Mouse (Mus musculus): ENCODE data around the gene Gpd1. TPM values are rescaled to one million over a fixed set of nuclear protein-coding genes. Genes with fewer than 3 reads are reported as not detected.
"Not testable (repeated sequence)": the region's sequence is repeated elsewhere in the genome, so short reads cannot be mapped to it uniquely, and the experiment has no call there.

Gpd1 gene
- total RNA-seq, 2 experiments from 2014 or later, result 130 to 153 TPM

DNA sequence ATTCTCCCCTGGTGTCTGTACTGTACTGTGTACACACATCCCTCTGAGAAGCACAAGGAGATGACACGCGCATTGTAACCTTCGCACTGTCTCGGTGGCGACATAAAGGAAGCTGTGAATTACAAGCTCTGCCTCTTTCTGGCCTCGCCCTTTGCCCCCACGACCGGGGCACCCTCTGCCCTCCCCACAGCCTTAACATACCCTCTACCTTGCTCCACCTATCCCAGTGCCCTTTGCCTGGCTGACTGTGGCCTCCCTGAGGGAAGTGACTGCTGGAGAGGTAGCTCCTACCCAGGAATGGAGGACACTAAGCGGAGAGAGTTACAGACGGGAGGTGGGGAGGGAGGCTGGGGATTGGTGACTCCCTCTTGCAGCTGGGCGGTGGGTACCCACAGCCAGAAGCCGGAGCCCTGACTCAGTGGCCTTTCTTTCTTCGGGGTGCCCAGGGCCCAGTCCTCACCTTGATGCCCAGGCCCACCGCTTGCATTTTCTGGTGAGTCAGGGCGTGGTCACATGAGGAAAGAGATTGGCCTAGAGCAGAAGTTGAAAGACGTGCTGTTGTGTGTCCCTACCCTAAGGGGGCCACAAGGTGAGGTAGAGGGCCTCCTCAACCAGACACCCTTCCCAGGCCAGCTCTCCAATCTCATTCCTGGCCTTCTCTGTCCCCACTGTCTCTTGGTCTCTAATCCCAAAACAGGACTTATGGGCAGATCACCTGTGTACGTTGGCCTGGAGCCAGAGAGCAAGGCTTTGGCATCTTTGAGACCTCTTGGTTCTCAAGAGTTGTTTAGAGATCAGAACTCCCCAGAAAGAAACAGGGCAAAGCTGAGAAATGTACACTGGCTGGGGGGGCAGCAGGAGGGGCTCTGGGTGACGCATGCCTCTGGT lies 16.9 kb upstream of the Gpd1 start:
- no peak for DNase-seq (ENCODE audit: low spot score in 2 of 2)

DNA sequence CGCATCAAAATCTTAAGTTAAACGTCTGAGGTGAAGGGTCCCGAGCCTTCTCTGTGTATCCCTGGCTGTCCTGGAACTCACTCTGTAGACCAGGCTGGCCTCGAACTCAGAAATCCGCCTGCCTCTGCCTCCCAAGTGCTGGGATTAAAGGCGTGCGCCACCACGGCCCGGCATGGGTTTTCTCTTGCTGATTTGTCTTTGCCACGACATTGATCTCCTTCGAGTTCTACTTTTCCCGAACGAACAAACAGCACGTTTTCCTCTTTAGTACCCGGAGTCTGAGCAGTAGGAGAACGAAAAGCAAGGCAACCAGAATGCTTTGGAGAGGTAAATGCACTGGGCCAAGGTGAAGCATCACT lies 15.7 kb upstream of the Gpd1 start:
- not testable (repeated sequence) for DNase-seq (ENCODE audit: low spot score in 2 of 2)

DNA sequence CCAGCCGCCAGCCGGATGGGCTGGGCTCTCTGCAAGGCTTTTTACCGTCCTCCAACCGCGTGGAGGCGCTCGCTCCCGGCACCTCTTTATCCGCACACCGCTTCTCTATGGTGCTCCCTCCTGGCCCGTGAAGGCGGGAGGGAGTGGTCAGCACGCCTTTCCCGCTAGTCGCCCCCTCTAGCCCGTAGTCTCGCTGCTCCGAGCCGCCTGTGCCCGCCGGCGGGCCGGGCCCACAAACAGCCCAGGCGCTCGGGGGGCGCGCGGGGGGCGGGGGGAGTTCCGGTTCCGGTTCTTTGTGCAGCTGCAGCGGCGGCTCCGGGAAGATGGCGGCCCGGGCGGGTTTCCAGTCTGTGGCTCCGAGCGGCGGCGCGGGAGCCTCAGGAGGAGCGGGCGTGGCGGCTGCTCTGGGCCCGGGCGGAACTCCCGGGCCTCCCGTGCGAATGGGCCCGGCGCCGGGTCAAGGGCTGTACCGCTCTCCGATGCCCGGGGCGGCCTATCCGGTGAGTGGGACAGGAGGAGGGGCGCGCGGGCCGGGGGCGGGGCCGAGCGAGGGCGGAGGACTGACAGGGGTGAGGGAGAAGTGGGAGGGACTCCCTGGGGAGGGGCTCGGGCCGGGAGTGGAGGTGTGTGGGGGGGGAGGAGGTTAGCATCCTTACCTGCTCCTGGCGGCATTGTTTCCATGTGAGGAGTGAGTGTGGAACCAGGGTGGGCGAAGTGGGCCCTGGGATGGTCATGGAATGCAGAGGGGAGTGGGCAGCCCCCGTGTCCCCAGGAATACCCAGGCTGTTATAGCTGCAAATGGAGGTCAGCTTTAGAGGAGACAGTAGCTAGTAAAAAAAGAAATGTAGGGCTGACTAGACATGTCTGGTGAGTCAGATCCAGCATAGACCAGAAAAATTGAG lies 15.1 kb upstream of the Gpd1 start, which contains the start of gene Smarcd1:
TSS of gene Smarcd1 (plus strand) at position 131 of the 902 bp plus-strand sequence.
- DNase-seq (ENCODE audit: low spot score in 2 of 2), result peak; percentile 93 to 97

DNA sequence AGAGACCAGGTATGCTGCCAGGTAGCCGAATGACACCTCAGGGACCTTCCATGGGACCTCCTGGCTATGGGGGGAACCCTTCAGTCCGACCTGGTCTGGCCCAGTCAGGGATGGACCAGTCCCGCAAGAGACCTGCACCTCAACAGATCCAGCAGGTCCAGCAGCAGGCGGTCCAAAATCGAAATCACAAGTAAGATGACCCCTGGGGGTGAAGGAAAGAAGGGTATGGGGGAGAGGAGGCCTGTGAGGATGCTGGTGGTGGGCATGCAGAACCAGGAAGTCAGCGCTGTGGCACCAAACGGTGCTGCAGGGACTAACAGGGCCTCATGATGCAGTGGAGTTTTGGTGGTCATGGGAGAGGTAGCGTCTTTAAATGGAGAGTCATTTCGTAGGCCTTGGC lies 14.2 kb upstream of the Gpd1 start:
- DNase-seq (ENCODE audit: low spot score in 2 of 2), result no peak

DNA sequence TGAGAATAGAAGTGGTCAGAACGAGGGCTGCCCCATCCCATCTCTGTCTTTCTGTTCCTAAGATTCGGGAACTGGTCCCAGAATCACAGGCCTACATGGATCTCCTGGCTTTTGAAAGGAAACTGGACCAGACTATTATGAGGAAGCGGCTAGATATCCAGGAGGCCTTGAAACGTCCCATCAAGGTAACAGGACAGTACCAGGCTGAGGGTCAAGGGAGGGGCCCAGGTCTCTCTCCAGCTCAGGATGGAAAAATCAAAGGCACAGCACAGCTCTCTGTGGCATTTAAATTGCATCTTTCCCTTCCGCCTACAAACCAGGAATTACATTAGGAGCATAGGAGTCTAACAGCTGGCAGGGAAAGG lies 13.7 kb upstream of the Gpd1 start:
- DNase-seq (ENCODE audit: low spot score in 2 of 2), result no peak

DNA sequence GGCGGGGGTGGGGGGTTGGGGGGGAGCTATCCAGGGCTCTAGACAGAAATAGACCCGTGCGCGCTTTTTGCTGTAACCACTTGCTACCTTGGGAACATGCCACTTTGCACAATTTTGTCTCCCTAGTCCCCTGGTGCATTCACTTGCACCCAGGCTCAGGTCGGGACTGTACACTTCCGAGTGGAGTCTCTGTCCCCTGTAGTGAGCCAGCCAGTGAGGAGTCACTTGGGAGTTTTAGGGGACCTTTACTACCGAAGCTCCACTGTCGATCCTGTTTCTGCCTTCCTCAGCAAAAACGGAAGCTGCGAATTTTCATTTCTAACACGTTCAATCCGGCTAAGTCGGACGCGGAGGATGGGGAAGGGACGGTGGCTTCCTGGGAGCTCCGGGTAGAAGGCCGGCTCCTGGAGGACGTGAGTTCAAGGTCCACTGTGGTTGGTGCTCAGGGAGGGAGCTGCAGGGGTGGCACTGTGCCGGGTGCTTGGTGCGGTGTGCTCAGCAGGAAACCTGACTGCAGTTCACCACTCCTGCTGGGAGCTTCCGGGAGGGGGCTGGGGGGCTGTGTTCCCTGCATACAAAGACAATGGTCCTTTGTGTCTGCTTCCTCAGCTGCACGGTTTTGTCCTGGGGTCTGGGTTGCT lies 13.2 kb upstream of the Gpd1 start:
- DNase-seq (ENCODE audit: low spot score in 2 of 2), result peak in 1 of 2 experiments; percentile 52

DNA sequence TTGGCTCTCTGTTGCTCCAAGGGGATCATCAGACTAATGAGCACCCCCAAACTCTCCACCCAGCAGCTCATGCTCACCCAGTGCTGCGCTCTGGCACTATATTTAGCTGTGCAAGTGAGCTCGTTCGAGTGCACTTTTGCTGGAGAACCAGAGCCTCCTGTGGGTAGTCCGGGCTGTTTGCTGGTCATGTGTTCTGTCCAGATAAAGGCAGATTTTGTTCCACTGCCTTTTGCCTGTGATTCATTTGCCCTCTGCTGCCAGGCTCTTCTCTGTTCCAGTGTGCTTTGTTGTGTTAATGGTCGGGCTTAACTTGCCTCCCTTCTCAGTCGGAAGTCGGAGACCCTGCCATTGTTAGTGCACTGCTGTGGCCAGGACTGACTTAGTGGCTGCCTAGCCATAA lies 12.4 kb upstream of the Gpd1 start:
- DNase-seq (ENCODE audit: low spot score in 2 of 2), result peak in 1 of 2 experiments; percentile 53

DNA sequence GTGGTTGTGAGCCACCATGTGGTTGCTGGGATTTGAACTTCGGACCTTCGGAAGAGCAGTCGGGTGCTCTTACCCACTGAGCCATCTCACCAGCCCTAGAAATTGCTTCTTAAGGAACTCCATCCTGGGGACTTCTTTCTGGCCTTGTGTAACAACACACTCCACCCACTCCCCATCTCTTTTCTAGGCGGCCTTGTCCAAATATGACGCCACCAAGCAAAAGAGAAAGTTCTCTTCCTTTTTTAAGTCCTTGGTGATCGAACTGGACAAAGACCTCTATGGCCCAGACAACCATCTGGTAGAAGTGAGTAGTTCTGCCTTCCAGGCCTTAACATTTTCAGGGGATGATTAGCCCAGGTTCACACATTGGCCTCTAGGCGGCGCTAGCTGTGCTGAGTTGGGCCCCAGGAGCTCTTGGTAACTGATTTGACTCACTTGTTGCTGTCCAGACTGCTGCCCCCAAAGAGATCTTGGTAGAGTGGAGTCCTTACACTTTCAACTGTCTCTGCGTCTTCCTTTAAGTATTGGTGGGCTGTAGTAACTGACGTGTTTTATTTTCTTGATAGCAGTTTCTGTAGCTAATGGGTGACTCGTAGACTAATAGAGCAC lies 11.8 kb upstream of the Gpd1 start, which contains the start of gene Gm17349:
TSS of gene Gm17349 (minus strand) at position 51 of the 609 bp plus-strand sequence.
- peak in 1 of 2 experiments; percentile 78 for DNase-seq (ENCODE audit: low spot score in 2 of 2)

DNA sequence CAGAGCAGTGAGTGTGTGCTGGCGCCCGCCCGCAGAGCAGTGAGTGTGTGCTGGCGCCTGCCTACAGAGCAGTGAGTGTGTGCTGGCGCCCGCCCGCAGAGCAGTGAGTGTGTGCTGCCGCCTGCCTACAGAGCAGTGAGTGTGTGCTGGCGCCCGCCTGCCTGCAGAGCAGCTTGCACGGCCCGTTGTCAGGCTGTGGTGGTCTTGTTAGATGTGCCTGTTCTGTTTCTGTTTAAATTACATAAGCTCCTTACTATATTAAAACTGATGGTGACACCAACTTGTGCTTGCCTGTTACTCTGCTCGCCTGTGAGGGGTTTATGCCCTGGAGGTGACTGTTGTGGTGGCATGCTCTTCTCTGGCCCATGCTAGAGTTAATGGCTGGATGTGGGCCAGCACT lies 9.1 kb upstream of the Gpd1 start:
- DNase-seq (ENCODE audit: low spot score in 2 of 2), result peak in 1 of 2 experiments; percentile 63

DNA sequence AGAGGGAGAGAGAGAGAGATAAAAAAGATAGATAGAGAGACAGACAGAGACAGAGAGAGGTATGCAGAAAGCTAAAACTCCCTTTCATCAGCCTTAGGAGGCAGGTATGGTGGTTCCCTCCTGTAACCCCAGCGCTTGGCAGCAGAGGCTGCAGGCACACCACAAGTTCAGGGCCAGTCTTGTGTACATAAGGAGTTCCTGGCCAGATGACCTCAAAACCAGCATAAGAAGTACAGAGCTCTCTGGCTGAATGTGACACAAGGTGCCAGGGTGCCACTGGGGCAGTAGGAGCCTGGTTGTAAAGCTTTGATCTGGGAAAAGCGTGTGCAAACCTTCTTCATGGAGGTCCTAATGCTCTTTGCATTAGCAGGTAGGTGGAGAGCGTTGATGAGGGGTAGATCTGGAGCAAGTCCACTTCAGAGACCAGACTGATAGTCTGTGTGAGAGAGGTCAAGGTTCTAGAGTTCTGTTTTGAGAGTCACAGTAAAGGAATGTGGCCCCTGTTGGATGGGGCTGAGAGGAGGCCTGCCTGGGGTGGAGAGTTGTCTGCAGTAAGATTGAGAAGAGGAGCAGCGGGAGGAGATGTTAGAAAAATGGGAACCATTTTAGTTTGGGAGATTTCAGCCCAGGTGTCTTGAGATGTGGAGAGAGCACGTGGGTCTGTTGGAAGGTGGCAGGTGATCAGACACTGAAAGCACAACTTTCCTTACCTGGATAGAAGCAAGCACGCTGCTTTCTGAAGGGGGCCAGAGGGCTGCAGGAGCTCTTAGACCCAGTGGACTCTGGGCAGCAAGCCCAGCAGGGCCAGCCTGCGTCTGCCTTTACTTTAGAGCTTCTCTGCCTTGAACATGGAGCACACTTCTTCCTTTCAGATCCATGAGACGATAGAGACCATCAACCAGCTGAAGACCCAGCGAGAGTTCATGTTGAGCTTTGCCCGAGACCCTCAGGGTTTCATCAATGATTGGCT lies 6.8 kb upstream of the Gpd1 start:
- no peak for DNase-seq (ENCODE audit: low spot score in 2 of 2)

DNA sequence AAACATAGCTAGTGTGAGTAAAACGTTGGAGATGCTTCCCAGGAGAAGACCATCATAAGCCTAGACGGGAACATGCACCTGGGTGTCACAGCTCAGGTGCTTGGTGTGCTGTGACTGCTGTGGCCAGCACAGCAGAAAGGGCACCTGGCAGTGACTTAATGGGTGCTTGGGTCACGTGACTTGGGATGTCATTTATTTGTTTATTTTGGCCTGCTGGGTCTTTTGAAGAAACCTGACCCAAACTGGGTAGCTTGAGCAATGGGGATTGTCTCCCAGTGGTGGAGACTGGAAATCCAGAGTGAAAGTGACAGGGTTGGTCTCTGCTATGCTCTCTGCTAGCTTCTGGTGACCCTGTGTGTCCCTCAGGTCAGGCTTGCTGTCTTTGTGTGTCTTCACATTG lies 5.8 kb upstream of the Gpd1 start:
- no peak for DNase-seq (ENCODE audit: low spot score in 2 of 2)

DNA sequence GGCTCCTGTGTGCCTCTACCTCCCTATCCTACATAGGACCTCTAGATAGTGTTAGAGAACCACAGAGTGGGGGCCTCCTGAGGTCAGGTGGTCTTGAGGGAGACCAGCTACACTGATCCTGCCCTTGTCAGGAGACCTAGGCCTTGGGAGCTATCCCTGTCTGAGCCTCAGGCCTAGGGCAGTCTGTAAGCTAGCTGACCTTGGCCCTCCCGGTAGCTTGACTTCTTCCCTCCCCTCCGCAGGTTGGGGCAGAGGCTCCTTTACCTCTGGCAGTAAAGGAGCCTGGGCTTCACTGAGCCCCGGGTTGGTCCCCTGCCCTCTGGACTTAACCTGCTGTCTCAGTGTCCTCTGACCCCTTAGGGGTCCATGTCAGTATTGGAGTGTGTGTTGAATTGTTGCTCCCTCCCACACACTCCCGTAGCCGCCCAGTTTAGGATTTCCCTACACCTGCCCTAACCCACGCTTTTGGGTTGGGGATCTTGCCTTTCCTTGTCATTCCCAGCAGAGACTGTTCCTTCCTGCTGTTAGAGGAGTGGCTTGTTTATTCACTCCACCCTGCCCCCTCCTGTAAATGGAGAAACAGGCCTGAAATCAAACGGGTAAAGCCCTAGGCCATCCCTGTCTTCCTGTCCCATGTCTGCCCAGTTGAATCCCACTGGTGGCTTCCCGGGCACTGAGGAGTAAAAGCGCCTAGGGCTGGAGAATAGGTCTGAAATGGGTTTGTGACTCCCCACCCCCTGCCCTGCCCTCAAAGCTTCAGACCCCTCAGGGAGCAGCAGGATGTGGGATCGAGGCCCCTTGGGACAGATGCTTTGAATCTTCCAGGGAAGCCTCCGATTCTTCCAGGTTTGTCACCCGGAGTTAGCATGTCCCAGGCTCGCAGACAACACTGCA lies 4.4 kb upstream of the Gpd1 start:
- DNase-seq (ENCODE audit: low spot score in 2 of 2), result no peak

DNA sequence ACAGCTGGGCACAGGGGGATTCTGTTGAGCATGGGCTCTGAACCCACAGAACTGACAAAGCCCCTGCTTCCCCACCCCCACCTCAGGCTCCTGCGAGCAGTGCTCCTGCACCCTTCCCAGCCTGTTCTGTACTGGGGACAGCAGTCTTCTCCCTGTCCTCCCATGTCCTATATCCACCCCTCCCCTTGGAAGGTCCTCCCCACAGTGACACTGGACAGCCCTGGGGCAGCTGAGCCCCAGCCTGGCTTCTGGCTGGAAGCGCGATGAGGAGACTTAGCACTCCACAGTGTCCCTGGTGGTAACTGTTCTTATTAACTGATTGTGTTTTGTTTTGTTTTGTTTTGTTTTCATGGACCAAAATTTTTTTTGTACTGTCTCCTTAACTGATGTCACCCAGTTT lies 3.7 kb upstream of the Gpd1 start:
- no peak for DNase-seq (ENCODE audit: low spot score in 2 of 2)

DNA sequence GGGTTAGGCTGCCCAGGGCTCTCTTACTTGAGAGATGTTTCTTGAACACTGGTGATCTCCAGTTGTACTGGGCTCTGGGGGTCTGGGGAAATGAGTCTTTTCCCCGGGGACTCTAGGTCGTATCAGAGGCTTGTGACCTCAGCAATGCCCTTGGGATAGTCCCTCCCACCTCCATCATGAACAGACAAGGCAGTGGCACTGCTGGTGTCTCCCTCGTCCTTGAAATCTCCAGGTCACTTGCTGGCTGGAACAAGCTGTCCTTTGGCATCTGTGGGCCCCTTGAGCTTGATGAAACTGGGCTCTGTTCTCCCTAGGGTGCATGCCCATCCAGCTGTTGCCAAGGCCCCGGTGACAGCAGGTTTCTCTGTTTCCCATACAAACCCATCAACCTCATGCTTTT lies 3.1 kb upstream of the Gpd1 start:
- DNase-seq (ENCODE audit: low spot score in 2 of 2), result no peak

DNA sequence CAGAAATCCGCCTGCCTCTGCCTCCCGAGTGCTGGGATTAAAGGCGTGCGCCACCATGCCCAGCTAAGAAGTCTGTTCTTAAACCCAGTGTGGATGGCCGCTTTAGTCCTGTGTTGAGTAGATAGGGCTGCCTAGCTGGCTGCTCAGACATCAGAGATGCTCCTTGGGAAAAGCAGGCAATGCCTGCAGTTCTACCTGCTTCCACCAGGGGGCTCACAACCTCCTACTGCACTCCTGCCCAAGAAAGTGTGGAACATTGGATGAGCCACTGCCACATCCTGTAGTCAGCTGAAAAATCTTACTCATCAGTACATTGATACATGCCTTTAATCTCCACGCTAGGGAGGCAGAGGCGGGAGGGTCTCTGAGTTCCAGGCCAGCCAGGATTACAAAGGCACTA lies 2.5 kb upstream of the Gpd1 start:
- peak; percentile 80 to 94 for DNase-seq (ENCODE audit: low spot score in 2 of 2)

DNA sequence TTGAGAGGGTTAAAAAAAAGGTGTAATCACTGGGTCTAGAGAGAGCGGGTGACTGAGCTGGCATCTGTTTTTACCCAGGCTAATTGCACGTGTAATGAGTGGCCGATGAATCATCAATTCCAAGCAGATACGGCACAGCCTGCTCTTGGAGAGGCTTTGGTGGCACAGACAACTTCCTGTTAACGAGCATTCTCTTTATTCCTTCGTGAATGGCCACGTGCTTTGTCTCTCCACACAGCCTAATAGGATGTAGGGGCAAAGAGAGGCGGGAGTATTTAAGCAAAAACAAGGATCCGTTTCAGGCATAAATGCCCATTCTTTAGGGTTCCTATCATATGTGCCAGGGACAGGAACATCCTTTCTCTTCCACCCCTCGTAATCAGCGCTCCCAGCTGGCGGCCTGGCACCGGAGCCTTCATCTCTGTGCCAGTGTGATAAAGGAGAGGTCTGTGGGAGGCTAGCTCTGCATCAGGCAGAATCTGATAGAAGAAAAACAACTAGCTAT lies 1.9 kb upstream of the Gpd1 start:
- peak; percentile 86 to 91 for DNase-seq (ENCODE audit: low spot score in 2 of 2)

DNA sequence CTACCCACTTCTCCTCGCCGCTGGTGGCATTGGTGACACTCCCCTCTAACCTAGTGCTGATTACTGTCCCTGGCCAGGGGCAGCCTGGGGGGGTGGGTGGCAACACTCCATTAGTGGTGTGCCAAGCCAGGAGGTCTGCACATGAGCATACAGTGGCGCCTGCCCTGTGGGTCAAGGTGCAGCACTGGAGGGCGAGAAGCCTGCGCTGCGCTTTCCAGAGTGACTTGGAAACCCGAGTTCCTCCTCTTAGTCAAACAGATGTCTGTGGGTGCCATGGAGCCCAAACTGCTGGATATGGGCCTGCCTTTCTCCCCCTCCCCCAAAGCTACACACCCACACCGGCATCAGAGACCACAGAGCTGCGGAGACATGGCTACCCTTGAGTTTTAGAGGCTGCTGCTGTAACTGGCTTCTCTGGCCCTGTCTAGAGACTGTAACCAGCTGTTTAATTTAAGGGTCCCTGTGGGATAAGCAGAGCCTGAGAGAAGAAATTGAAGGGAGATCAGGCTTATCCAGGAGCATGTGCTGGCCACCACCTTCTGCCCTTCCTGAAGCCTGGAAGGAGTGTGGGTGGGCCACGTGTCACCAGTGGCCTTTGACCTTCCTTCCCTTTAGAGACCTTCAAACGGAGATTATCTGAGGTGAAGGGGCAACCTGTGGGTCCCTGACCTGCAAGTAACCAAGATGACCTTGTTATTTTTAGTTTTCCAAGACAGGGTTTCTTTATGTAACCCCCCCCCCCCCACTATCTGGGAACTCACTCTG lies 1.2 kb upstream of the Gpd1 start:
- DNase-seq (ENCODE audit: low spot score in 2 of 2), result peak in 1 of 2 experiments; percentile 62

DNA sequence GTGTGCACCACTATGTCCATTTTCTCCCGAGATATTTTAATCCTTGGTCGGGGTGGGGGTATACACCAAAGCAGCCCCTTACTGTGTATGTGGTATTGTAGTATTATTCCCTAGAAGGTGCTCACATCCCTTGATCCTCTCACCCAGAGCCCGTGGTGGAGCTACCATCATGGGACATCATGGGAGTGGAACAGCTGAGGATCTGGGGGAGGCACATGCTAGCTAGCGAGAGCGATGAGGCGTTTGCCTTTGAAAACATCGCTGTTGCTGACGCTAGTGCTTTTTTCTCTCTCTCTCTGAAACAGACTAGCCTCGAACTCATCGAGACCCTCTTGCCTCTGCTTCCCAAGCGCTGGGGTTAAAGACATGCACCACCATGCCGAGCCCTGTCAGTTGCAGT lies 501 bp upstream of the Gpd1 start:
- peak in 1 of 2 experiments; percentile 75 for DNase-seq (ENCODE audit: low spot score in 2 of 2)
